Comparison of ENCODE assay signal across 9 mouse cellular contexts in the genomic region with DNA sequence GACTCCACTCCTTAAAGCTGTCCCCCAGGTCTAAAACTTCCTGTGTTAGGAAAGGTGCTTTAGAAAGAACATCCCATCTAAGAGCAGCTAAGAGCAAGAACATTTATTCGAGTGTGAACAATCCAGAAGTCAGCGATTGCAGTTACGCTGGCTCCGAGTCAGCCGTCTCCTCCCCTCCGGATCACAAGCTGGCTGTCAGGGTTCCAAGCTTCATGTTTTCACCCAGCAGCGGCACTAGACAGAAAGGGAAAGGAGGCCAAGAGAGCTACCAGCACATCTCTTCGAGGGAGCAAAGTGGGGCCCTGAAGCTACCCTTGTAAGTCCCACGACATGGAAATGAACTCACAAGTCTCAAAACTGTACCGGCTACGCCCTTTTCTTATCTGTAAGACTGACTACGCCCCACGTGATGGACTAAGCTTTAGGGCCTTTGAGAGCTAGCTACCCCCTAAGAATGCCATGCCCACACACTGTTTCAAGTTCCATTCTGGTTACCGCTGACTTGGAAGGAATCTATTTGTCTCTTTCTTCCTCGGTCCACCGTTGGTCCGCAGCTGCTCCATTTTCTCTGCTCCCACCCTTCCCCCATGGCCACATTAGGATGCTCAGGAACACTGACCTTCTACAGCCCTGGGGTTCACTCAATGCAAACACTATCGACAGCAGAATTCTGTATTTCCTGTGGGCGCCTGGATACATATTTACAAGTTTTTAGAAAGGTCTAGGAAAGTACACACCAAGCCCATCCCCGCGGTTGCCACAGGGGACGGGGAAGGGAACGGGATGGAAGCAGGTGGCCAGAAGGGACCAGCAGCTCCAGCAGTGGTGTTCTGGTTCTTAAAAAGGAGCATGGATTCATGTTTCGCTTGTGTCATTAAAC. TPM values are rescaled to one million over a fixed set of nuclear protein-coding genes. Genes with fewer than 3 reads are reported as not detected.
A peak's percentile ranks its signal among the peaks of the same experiment; 100 is the strongest.
DNase-seq lines count a peak whose midpoint lies in the region; ATAC-seq and TF ChIP-seq lines count a peak whose summit lies in the region.
"Had no signal": no experiment of that assay in that cellular context is flagged by ENCODE, and none has a peak within 500 bp of the region (broad histone marks: within the 10 kb centered on the region; RNA-seq: fewer than 3 reads in every experiment).

No protein-coding gene starts in this region.

- H3K27me3 ChIP-seq in forebrain, embryonic 14.5 days (replicated peaks; ENCODE audit: control insufficient read depth, insufficient read depth, low read length), result no peaks in the 10 kb centered on the region
- no peaks in the 10 kb centered on the region for H3K27me3 ChIP-seq in hindbrain, embryonic 15.5 days
- H3K27me3 ChIP-seq in midbrain, embryonic 10.5 days (ENCODE audit: low read depth, poor library complexity, severe bottlenecking), result peaks cover 90% of the 10 kb centered on the region

- 22% methylated on average over 24 of the region's 24 CpGs for WGBS in forebrain, embryonic 14.5 days
- 27% methylated on average over 24 of the region's 24 CpGs for WGBS in hindbrain, embryonic 15.5 days
- WGBS in midbrain, embryonic 10.5 days, result 72% methylated on average over 24 of the region's 24 CpGs

- peak; percentile 5 for ATAC-seq in forebrain, embryonic 14.5 days
- no peak for ATAC-seq in hindbrain, embryonic 15.5 days (ENCODE audit: low FRiP score, low read depth)

- peak; percentile 56 to 65 for DNase-seq in layer of hippocampus, adult 2 months (ENCODE audit: low spot score in 2 of 2)
- no peak for DNase-seq in layer of hippocampus, postnatal 25 days (ENCODE audit: extremely low spot score in 1 of 2, low spot score in 1 of 2)
- DNase-seq in forebrain, embryonic 14.5 days (ENCODE audit: low spot score), result peak; percentile 79
- DNase-seq in midbrain, embryonic 10.5 days (ENCODE audit: low spot score), result no peak
- DNase-seq in thymus, postnatal 25 days, result no peak
- no peak for DNase-seq in thymus, postnatal 0 days (ENCODE audit: low spot score)
- no peak for DNase-seq in thymus, postnatal 10 days (ENCODE audit: low spot score in 2 of 2)

- peaks cover 4% of the 10 kb centered on the region; the same call in 1 of the 2 replicates for H3K36me3 ChIP-seq in forebrain, embryonic 14.5 days (ENCODE audit: control insufficient read depth, insufficient read depth, low read length)
- no peaks in the 10 kb centered on the region for H3K36me3 ChIP-seq in hindbrain, embryonic 15.5 days
- H3K36me3 ChIP-seq in midbrain, embryonic 10.5 days, result no peaks in the 10 kb centered on the region

- TF ChIP-seq CTCF in layer of hippocampus, adult 2 months (conservative IDR thresholded peaks at IDR 0.05), result no peak

- H3K4me2 ChIP-seq in forebrain, embryonic 14.5 days (ENCODE audit: low read length), result peak overlapping the region; percentile 28
- no peak overlapping the region for H3K4me2 ChIP-seq in hindbrain, embryonic 15.5 days

- H3K9me3 ChIP-seq in forebrain, embryonic 14.5 days (replicated peaks; ENCODE audit: control insufficient read depth, low read length), result no peaks in the 10 kb centered on the region
- H3K9me3 ChIP-seq in hindbrain, embryonic 15.5 days, result no peaks in the 10 kb centered on the region
- no peaks in the 10 kb centered on the region for H3K9me3 ChIP-seq in midbrain, embryonic 10.5 days (replicated peaks)

- H3K27ac ChIP-seq in layer of hippocampus, adult 2 months, result peak overlapping the region; percentile 58
- peak overlapping the region; percentile 79 for H3K27ac ChIP-seq in forebrain, embryonic 14.5 days (ENCODE audit: low read depth, low read length)
- H3K27ac ChIP-seq in hindbrain, embryonic 15.5 days (replicated peaks), result peak overlapping the region; percentile 61
- H3K27ac ChIP-seq in midbrain, embryonic 10.5 days (replicated peaks), result peak overlapping the region; percentile 81
- H3K27ac ChIP-seq: macrophage had no signal

- H3K4me3 ChIP-seq in layer of hippocampus, adult 2 months, result no peak overlapping the region
- H3K4me3 ChIP-seq in forebrain, embryonic 14.5 days (ENCODE audit: low read depth, low read length), result no peak overlapping the region
- H3K4me3 ChIP-seq in hindbrain, embryonic 15.5 days, result no peak overlapping the region
- no peak overlapping the region for H3K4me3 ChIP-seq in midbrain, embryonic 10.5 days

- H3K4me1 ChIP-seq in forebrain, embryonic 14.5 days (ENCODE audit: control insufficient read depth, insufficient read depth, low read length), result peaks cover 66% of the 10 kb centered on the region
- H3K4me1 ChIP-seq in hindbrain, embryonic 15.5 days (replicated peaks), result peaks cover 74% of the 10 kb centered on the region
- peaks cover 79% of the 10 kb centered on the region for H3K4me1 ChIP-seq in midbrain, embryonic 10.5 days

- H3K9ac ChIP-seq in forebrain, embryonic 14.5 days (ENCODE audit: low read length), result peak overlapping the region; percentile 38
- H3K9ac ChIP-seq in hindbrain, embryonic 15.5 days, result no peak overlapping the region

RNA-seq across cellular contexts. Expression of gene Nnat, which starts 19.6 kb away (rescaled TPM):
- 100 to 1,000 TPM; 437 to 558 TPM for total RNA-seq in layer of hippocampus, adult 2 months (2021)
- 100 to 1,000 TPM; 534 to 747 TPM for total RNA-seq in layer of hippocampus, postnatal 25 days (2021)
- 6,589 and 7,102 TPM in 2 replicates for polyA plus RNA-seq in forebrain, embryonic 14.5 days (2014; fragmentation: Nextera tagmentation; extraction: Ambion mirVana)
- 6,864 and 7,318 TPM in 2 replicates for polyA plus RNA-seq in hindbrain, embryonic 15.5 days (2015; fragmentation: Nextera tagmentation; extraction: Ambion mirVana)
- 1,354 and 2,071 TPM in 2 replicates for polyA plus RNA-seq in midbrain, embryonic 10.5 days (2016; fragmentation: Nextera tagmentation; extraction: Ambion mirVana)
- polyA plus RNA-seq in thymus, postnatal 0 days (2015; fragmentation: Nextera tagmentation; extraction: Ambion mirVana), result 4.4 TPM in 2 replicates
- polyA plus RNA-seq: macrophage had no signal

RNA-seq across cellular contexts. Expression of gene Blcap, which starts 30.8 kb away (rescaled TPM):
- total RNA-seq in layer of hippocampus, adult 2 months (2021), result 100 to 1,000 TPM; 131 to 139 TPM
- total RNA-seq in layer of hippocampus, postnatal 25 days (2021), result 100 to 1,000 TPM; 122 to 130 TPM
- 240 and 254 TPM in 2 replicates for polyA plus RNA-seq in forebrain, embryonic 14.5 days (2014; fragmentation: Nextera tagmentation; extraction: Ambion mirVana)
- polyA plus RNA-seq in hindbrain, embryonic 15.5 days (2015; fragmentation: Nextera tagmentation; extraction: Ambion mirVana), result 249 and 272 TPM in 2 replicates
- 76.4 and 103 TPM in 2 replicates for polyA plus RNA-seq in midbrain, embryonic 10.5 days (2016; fragmentation: Nextera tagmentation; extraction: Ambion mirVana)
- polyA plus RNA-seq in thymus, postnatal 0 days (2015; fragmentation: Nextera tagmentation; extraction: Ambion mirVana), result 27.8 and 28.6 TPM in 2 replicates

Comparison
In these comparisons a context has a peak if more than half of its experiments do, and no peak if none do; other contexts are left out.
1. DNase-seq: peak in layer of hippocampus, adult 2 months (2 of 2) and forebrain, embryonic 14.5 days (single experiment); none in layer of hippocampus, postnatal 25 days (0 of 2), midbrain, embryonic 10.5 days (single experiment), thymus, postnatal 25 days (single experiment), thymus, postnatal 0 days (single experiment) and thymus, postnatal 10 days (0 of 2).
2. RNA of gene Nnat, which starts 19.6 kb away (polyA plus RNA-seq): 6,864 to 7,318 TPM in hindbrain, embryonic 15.5 days, 6,589 to 7,102 TPM in forebrain, embryonic 14.5 days and 1,354 to 2,071 TPM in midbrain, embryonic 10.5 days; 4.4 TPM in thymus, postnatal 0 days; every median in the first group is over 100 times any median in the second.
3. Peak in every context shown above with its lines, with median percentiles within 50 percentile points of each other: H3K27ac ChIP-seq.